Mouse (Mus musculus): Measurements from ENCODE around the gene Iyd. TPM values are rescaled to one million over a fixed set of nuclear protein-coding genes. Genes with fewer than 3 reads are reported as not detected.

The Iyd gene
- polyA plus RNA-seq, 1 experiment, result not detected

GRCm38 (mm10) chr10:3523044-3523793 is 16.8 kb upstream of the Iyd start:
- H3ac ChIP-seq (ENCODE audit: control insufficient read depth, insufficient read length), result no peak overlapping the region
- H3K36me3 ChIP-seq (ENCODE audit: control insufficient read depth, insufficient read depth), result no peaks in the 10 kb centered on the region
- H3K27me3 ChIP-seq (ENCODE audit: control insufficient read depth, insufficient read depth, insufficient read length), result no peaks in the 10 kb centered on the region
- H3K4me3 ChIP-seq, result no peak overlapping the region
- no peaks in the 10 kb centered on the region for H3K79me2 ChIP-seq (ENCODE audit: control insufficient read depth, insufficient read depth)
- TF ChIP-seq CEBPB (IDR thresholded peaks at IDR 0.05; ENCODE audit: insufficient read depth, poor library complexity, severe bottlenecking), result peak; percentile 81
- TF ChIP-seq E2F4 (IDR thresholded peaks at IDR 0.05; ENCODE audit: insufficient read depth), result no peak
- H3K4me2 ChIP-seq (ENCODE audit: low read depth), result peak overlapping the region; percentile 56

- no peaks in the 10 kb centered on the region for H3K27me3 ChIP-seq (ENCODE audit: control insufficient read depth, insufficient read depth, insufficient read length)
- no peaks in the 10 kb centered on the region for H3K79me2 ChIP-seq (ENCODE audit: control insufficient read depth, insufficient read depth)
- no peak overlapping the region for H3K4me2 ChIP-seq (ENCODE audit: low read depth)
- no peaks in the 10 kb centered on the region for H3K36me3 ChIP-seq (ENCODE audit: control insufficient read depth, insufficient read depth)
- TF ChIP-seq CEBPB (IDR thresholded peaks at IDR 0.05; ENCODE audit: insufficient read depth, poor library complexity, severe bottlenecking) (no peak), POLR2A (IDR thresholded peaks at IDR 0.05; ENCODE audit: insufficient read length, low read depth) (no peak)
- no peak overlapping the region for H3K4me3 ChIP-seq
- no peak overlapping the region for H3ac ChIP-seq (ENCODE audit: control insufficient read depth, insufficient read length)
These were observed 15.5 kb upstream of the Iyd start for GRCm38 (mm10) chr10:3524513-3524912.

GRCm38 (mm10) chr10:3525420-3526019 is 14.5 kb upstream of the Iyd start:
- no peak overlapping the region for H3ac ChIP-seq (ENCODE audit: control insufficient read depth, insufficient read length)
- H3K4me2 ChIP-seq (ENCODE audit: low read depth), result no peak overlapping the region

GRCm38 (mm10) chr10:3529807-3530206 is 10.2 kb upstream of the Iyd start:
- no peak for TF ChIP-seq MYOD1 (IDR thresholded peaks at IDR 0.05; ENCODE audit: control insufficient read depth in 1 of 3, insufficient read length in 2 of 3, low read depth in 2 of 3)
- TF ChIP-seq POLR2AphosphoS2 (IDR thresholded peaks at IDR 0.05; ENCODE audit: insufficient read length, low read depth), result no peak
- TF ChIP-seq E2F4 (IDR thresholded peaks at IDR 0.05; ENCODE audit: insufficient read depth), result no peak
- no peak for TF ChIP-seq CEBPB (IDR thresholded peaks at IDR 0.05; ENCODE audit: insufficient read depth, poor library complexity, severe bottlenecking)
- no peak for TF ChIP-seq MAX (IDR thresholded peaks at IDR 0.05; ENCODE audit: low read depth)
- TF ChIP-seq TCF12 (IDR thresholded peaks at IDR 0.05; ENCODE audit: insufficient read depth, poor library complexity, severe bottlenecking), result no peak
- TF ChIP-seq POLR2A (IDR thresholded peaks at IDR 0.05; ENCODE audit: insufficient read length, low read depth), result no peak
- no peak for TF ChIP-seq MYOG (IDR thresholded peaks at IDR 0.05; ENCODE audit: control insufficient read depth in 1 of 3, insufficient read depth in 1 of 3, insufficient read length in 2 of 3, low read depth in 2 of 3)
- no peak for TF ChIP-seq TCF3 (IDR thresholded peaks at IDR 0.05; ENCODE audit: insufficient read length, low read depth)
- no peak for TF ChIP-seq USF1 (IDR thresholded peaks at IDR 0.05; ENCODE audit: low read depth)
- TF ChIP-seq SRF (IDR thresholded peaks at IDR 0.05; ENCODE audit: control insufficient read depth, insufficient read length, low read depth), result no peak
- no peak for TF ChIP-seq REST (IDR thresholded peaks at IDR 0.05; ENCODE audit: insufficient read depth, insufficient read length)
- H3ac ChIP-seq (ENCODE audit: control insufficient read depth, insufficient read length), result no peak overlapping the region
- no peaks in the 10 kb centered on the region for H3K27me3 ChIP-seq (ENCODE audit: control insufficient read depth, insufficient read depth, insufficient read length)
- H3K36me3 ChIP-seq (ENCODE audit: control insufficient read depth, insufficient read depth), result no peaks in the 10 kb centered on the region
- no peaks in the 10 kb centered on the region for H3K79me2 ChIP-seq (ENCODE audit: control insufficient read depth, insufficient read depth)
- H3K4me3 ChIP-seq, result no peak overlapping the region
- H3K4me2 ChIP-seq (ENCODE audit: low read depth), result no peak overlapping the region

More at GRCm38 (mm10) chr10:3525420-3526019, 14.5 kb upstream of the Iyd start:
- Histone ChIP-seq H3K36me3 (ENCODE audit: control insufficient read depth, insufficient read depth) (no peaks in the 10 kb centered on the region), H3K27me3 (ENCODE audit: control insufficient read depth, insufficient read depth, insufficient read length) (no peaks in the 10 kb centered on the region), H3K4me3 (no peak overlapping the region), H3K79me2 (ENCODE audit: control insufficient read depth, insufficient read depth) (no peaks in the 10 kb centered on the region)
- TF ChIP-seq REST (IDR thresholded peaks at IDR 0.05; ENCODE audit: insufficient read depth, insufficient read length), result no peak
- TF ChIP-seq MYOD1 (IDR thresholded peaks at IDR 0.05; ENCODE audit: control insufficient read depth in 1 of 3, insufficient read length in 2 of 3, low read depth in 2 of 3), result peak; percentile 16 to 87 (median 52)
- TF ChIP-seq CEBPB (IDR thresholded peaks at IDR 0.05; ENCODE audit: insufficient read depth, poor library complexity, severe bottlenecking), result no peak
- no peak for TF ChIP-seq SRF (IDR thresholded peaks at IDR 0.05; ENCODE audit: control insufficient read depth, insufficient read length, low read depth)

DNA sequence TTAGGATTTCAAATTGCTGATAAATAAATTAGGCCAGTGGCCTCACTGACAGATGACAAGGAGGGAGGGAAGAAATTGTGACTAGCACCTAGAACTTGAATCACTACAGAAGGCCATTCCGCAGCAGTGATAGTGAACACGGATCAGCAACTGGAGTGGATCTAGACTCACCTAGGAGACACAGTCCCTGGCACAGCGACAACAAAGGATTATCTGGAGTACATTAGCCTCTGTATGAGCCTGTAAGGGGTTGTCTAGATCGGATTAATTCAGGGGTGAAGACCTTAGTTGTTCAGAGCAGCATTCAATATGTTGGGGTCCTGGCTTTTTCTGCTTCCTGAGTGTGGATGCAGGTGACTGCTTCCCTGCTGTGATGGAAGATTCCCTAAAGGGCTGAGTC is 9.4 kb upstream of the Iyd start:
- TF ChIP-seq TCF3 (IDR thresholded peaks at IDR 0.05; ENCODE audit: insufficient read length, low read depth) (no peak), MYOD1 (IDR thresholded peaks at IDR 0.05; ENCODE audit: control insufficient read depth in 1 of 3, insufficient read length in 2 of 3, low read depth in 2 of 3) (no peak), E2F4 (IDR thresholded peaks at IDR 0.05; ENCODE audit: insufficient read depth) (no peak), MYOG (IDR thresholded peaks at IDR 0.05; ENCODE audit: control insufficient read depth in 1 of 3, insufficient read depth in 1 of 3, insufficient read length in 2 of 3, low read depth in 2 of 3) (no peak), MAX (IDR thresholded peaks at IDR 0.05; ENCODE audit: low read depth) (no peak), CEBPB (IDR thresholded peaks at IDR 0.05; ENCODE audit: insufficient read depth, poor library complexity, severe bottlenecking) (no peak), USF1 (IDR thresholded peaks at IDR 0.05; ENCODE audit: low read depth) (no peak), POLR2AphosphoS2 (IDR thresholded peaks at IDR 0.05; ENCODE audit: insufficient read length, low read depth) (no peak), TCF12 (IDR thresholded peaks at IDR 0.05; ENCODE audit: insufficient read depth, poor library complexity, severe bottlenecking) (no peak), REST (IDR thresholded peaks at IDR 0.05; ENCODE audit: insufficient read depth, insufficient read length) (no peak), SRF (IDR thresholded peaks at IDR 0.05; ENCODE audit: control insufficient read depth, insufficient read length, low read depth) (no peak), POLR2A (IDR thresholded peaks at IDR 0.05; ENCODE audit: insufficient read length, low read depth) (no peak)
- H3K4me2 ChIP-seq (ENCODE audit: low read depth), result no peak overlapping the region

More for the DNA sequence above, 9.4 kb upstream of the Iyd start:
- Histone ChIP-seq H3K4me3 (no peak overlapping the region), H3K36me3 (ENCODE audit: control insufficient read depth, insufficient read depth) (no peaks in the 10 kb centered on the region), H3K79me2 (ENCODE audit: control insufficient read depth, insufficient read depth) (no peaks in the 10 kb centered on the region), H3ac (ENCODE audit: control insufficient read depth, insufficient read length) (no peak overlapping the region), H3K27me3 (ENCODE audit: control insufficient read depth, insufficient read depth, insufficient read length) (no peaks in the 10 kb centered on the region)

All from myocyte (in vitro differentiated cells).